Mouse (Mus musculus) limb, embryonic 13.5 days (tissue): ENCODE results near the gene Gadd45gip1. TPM values are rescaled to one million over a fixed set of nuclear protein-coding genes. Genes with fewer than 3 reads are reported as not detected.

Experiments
- ATAC-seq: fragments of 200-750 bp; cut with Nextera tagmentation; 2 replicates; pipeline ENCODE4 v1.8.0; 2017; ENCODE audit warnings: low read depth, moderate number of reproducible peaks, moderate TSS enrichment; ENCODE audit not compliant: low FRiP score
- H3K27ac ChIP-seq: fragments of 300-500 bp; sonication (generic); 2 replicates; pipeline ENCODE4 v1.5.1; 2015; ENCODE audit warnings: inconsistent platforms, mild to moderate bottlenecking, moderate library complexity
- H3K27me3 ChIP-seq: fragments of 300-500 bp; sonication (generic); 2 replicates; pipeline ENCODE4 v1.6.1; 2015; ENCODE audit warnings: mild to moderate bottlenecking, inconsistent platforms
- H3K36me3 ChIP-seq: fragments of 300-500 bp; sonication (generic); 2 replicates; pipeline ENCODE4 v1.6.1; 2015; ENCODE audit warnings: inconsistent platforms, mild to moderate bottlenecking, moderate library complexity
- H3K4me1 ChIP-seq: fragments of 300-500 bp; sonication (generic); 2 replicates; pipeline ENCODE4 v1.6.1; 2015; ENCODE audit warnings: inconsistent platforms
- H3K4me2 ChIP-seq: fragments of 300-500 bp; sonication (generic); replicated peaks from 2 replicates; pipeline ENCODE4 v1.6.1; 2015; ENCODE audit warnings: inconsistent platforms, mild to moderate bottlenecking, moderate library complexity
- H3K4me3 ChIP-seq: fragments of 300-500 bp; sonication (generic); 2 replicates; pipeline ENCODE4 v1.5.1; 2015; ENCODE audit warnings: moderate library complexity, mild to moderate bottlenecking, inconsistent platforms
- H3K9ac ChIP-seq: fragments of 300-500 bp; sonication (generic); 2 replicates; pipeline ENCODE4 v1.6.1; 2015; ENCODE audit warnings: mild to moderate bottlenecking, inconsistent platforms
- H3K9me3 ChIP-seq: fragments of 300-500 bp; sonication (generic); 2 replicates; pipeline ENCODE4 v1.6.1; 2016; ENCODE audit warnings: inconsistent platforms
- WGBS: fragments of 180-500 bp; shearing (Covaris S2); methylation state at CpG from one replicate; pipeline ENCODE4 v1.1.7; 2015; 5-methylcytosine and 5-hydroxymethylcytosine counted together
- microRNA-seq: library from miRNA; unstranded; fragments of <30 nt; microRNA quantifications from one replicate; pipeline ENCODE4, GENCODE M21; 2016
- polyA plus RNA-seq: library from polyadenylated mRNA; unstranded; fragments of >200 nt; fragmentation: Nextera tagmentation; extraction: Ambion mirVana; gene quantifications from 2 replicates; pipeline ENCODE4 v1.2.1, GENCODE M21; 2015

The Gadd45gip1 gene
- polyA plus RNA-seq, 1 experiment from 2014 or later: 48.1 TPM

DNA sequence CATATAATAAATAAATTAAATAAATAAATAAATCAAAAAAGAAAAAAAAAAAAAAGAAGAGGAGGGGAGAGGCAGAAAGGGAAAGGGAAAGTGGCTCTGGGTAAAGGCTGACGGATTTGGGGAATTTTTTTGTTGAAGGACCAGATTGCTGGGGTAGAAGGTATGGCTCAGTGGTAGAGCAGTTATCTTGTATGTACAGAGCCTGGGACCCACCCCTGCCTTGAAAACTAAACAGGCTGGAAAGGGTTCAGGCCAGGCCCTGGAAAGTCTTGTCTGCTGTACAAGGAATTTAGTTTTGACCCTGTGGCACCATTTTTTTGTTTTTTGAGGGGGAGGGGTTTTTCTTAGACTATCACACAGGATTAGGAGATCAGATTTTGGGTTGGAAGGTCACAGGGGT, 47.6 kb downstream of the Gadd45gip1 start:
- 63% methylated on average over 1 of the region's 1 CpGs for WGBS
- H3K4me3 ChIP-seq: no peak overlapping the region
- H3K4me2 ChIP-seq: no peak overlapping the region
- H3K27ac ChIP-seq: no peak overlapping the region
- no peaks in the 10 kb centered on the region for H3K27me3 ChIP-seq
- no peak overlapping the region for H3K9ac ChIP-seq
- no peaks in the 10 kb centered on the region for H3K9me3 ChIP-seq
- ATAC-seq: no peak
- no peaks in the 10 kb centered on the region for H3K4me1 ChIP-seq
- H3K36me3 ChIP-seq: 0 out of 2 replicates have a peak, but pooled peaks cover 5% of the 10 kb centered on the region

DNA sequence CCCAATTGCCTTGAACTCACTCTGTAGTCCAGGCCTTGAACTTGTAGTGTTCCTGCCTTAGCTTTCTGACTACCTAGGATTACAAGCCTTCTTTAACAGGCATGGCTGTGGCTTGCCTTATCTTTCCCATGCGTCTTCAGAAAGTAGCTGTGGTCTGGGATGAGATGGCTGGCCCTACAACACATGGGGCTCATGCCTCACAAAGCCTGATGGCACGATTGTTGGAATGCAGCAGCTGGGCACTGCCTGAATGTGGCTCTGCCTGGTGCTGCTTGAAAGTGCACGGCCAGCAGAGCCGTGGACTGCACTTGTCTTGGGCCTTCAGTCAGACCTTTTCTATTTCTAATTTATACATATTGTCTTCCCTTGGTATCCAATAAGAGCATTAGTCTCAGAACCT, 53.4 kb downstream of the Gadd45gip1 start:
- Histone ChIP-seq H3K9me3 (no peaks in the 10 kb centered on the region), H3K4me2 (no peak overlapping the region), H3K36me3 (peaks cover 53% of the 10 kb centered on the region), H3K4me1 (no peaks in the 10 kb centered on the region), H3K4me3 (no peak overlapping the region), H3K27me3 (no peaks in the 10 kb centered on the region), H3K9ac (no peak overlapping the region), H3K27ac (no peak overlapping the region)
- WGBS: 89% methylated on average over 4 of the region's 4 CpGs
- ATAC-seq: no peak

Small RNAs within 50 kb of the gene (microRNA-seq; reads per million reads assigned to microRNA genes)
- 1.2 reads per million for gene Mir7069

Other genes with a start within 250 kb of the Gadd45gip1 start
- gene Ier2, start 168.7 kb upstream of the Gadd45gip1 start, polyA plus RNA-seq: 71.9 and 73.0 TPM in 2 replicates
- 70.8 and 72.7 TPM in 2 replicates for gene Trmt1, start 145.2 kb upstream of the Gadd45gip1 start, polyA plus RNA-seq
- 15.0 and 15.2 TPM in 2 replicates for gene Nacc1, start 143.7 kb upstream of the Gadd45gip1 start, polyA plus RNA-seq
- 4.1 and 4.9 TPM in 2 replicates for gene Lyl1, start 130.1 kb upstream of the Gadd45gip1 start, polyA plus RNA-seq
- gene G430095P16Rik, start 108.5 kb upstream of the Gadd45gip1 start, polyA plus RNA-seq: 7.1 and 9.8 TPM in 2 replicates
- gene Nfix, start 31.2 kb upstream of the Gadd45gip1 start, polyA plus RNA-seq: 46.9 and 48.0 TPM in 2 replicates
- gene Dand5, start 8.7 kb upstream of the Gadd45gip1 start, polyA plus RNA-seq: 6.3 TPM in 2 replicates
- 106 TPM in 2 replicates for gene Rad23a, start 9.1 kb downstream of the Gadd45gip1 start, polyA plus RNA-seq
- gene Calr, start 15.4 kb downstream of the Gadd45gip1 start, polyA plus RNA-seq: 943 and 1,018 TPM in 2 replicates
- gene Farsa, start 25.5 kb downstream of the Gadd45gip1 start, polyA plus RNA-seq: 108 and 109 TPM in 2 replicates
- gene Syce2, start 40.6 kb downstream of the Gadd45gip1 start, polyA plus RNA-seq: 82.7 and 92.5 TPM in 2 replicates
- gene Gcdh, start 62.4 kb downstream of the Gadd45gip1 start, polyA plus RNA-seq: 41.7 and 42.1 TPM in 2 replicates
- 2.4 and 4.4 TPM in 2 replicates for gene Klf1, start 70.4 kb downstream of the Gadd45gip1 start, polyA plus RNA-seq
- gene Dnase2a, start 77.0 kb downstream of the Gadd45gip1 start, polyA plus RNA-seq: 16.4 and 18.5 TPM in 2 replicates
- gene Mast1, start 105.8 kb downstream of the Gadd45gip1 start, polyA plus RNA-seq: 0.32 and 0.55 TPM in 2 replicates
- gene Rtbdn, start 115.5 kb downstream of the Gadd45gip1 start, polyA plus RNA-seq: 0.20 and 0.47 TPM in 2 replicates
- not detected in 2 replicates for gene Gm49661, start 137.9 kb downstream of the Gadd45gip1 start, polyA plus RNA-seq
- 961 and 978 TPM in 2 replicates for gene Prdx2, start 138.1 kb downstream of the Gadd45gip1 start, polyA plus RNA-seq
- 90.9 and 93.2 TPM in 2 replicates for gene Rnaseh2a, start 138.2 kb downstream of the Gadd45gip1 start, polyA plus RNA-seq
- 8.2 and 8.4 TPM in 2 replicates for gene Junb, start 147.2 kb downstream of the Gadd45gip1 start, polyA plus RNA-seq
- 18.6 and 18.8 TPM in 2 replicates for gene Hook2, start 159.1 kb downstream of the Gadd45gip1 start, polyA plus RNA-seq
- gene Best2, start 183.0 kb downstream of the Gadd45gip1 start, polyA plus RNA-seq: not detected in 2 replicates
- 132 TPM in 2 replicates for gene Asna1, start 193.8 kb downstream of the Gadd45gip1 start, polyA plus RNA-seq
- 114 and 132 TPM in 2 replicates for gene Trir, start 195.3 kb downstream of the Gadd45gip1 start, polyA plus RNA-seq
- 31.0 and 32.2 TPM in 2 replicates for gene Tnpo2, start 205.4 kb downstream of the Gadd45gip1 start, polyA plus RNA-seq
- gene Fbxw9, start 228.5 kb downstream of the Gadd45gip1 start, polyA plus RNA-seq: 31.6 and 32.2 TPM in 2 replicates
- gene Gm5741, start 236.5 kb downstream of the Gadd45gip1 start, polyA plus RNA-seq: 0.75 and 0.76 TPM in 2 replicates
- 60.0 and 60.5 TPM in 2 replicates for gene Dhps, start 240.2 kb downstream of the Gadd45gip1 start, polyA plus RNA-seq
- 111 and 127 TPM in 2 replicates for gene Wdr83os, start 249.2 kb downstream of the Gadd45gip1 start, polyA plus RNA-seq
- 43.0 and 45.1 TPM in 2 replicates for gene Wdr83, start 249.8 kb downstream of the Gadd45gip1 start, polyA plus RNA-seq